Mouse (Mus musculus) liver, embryonic 11.5 days (tissue): ENCODE results near the gene Alk. TPM values are rescaled to one million over a fixed set of nuclear protein-coding genes. Genes with fewer than 3 reads are reported as not detected.

Source experiments
- ATAC-seq: fragments of 200-750 bp; cut with Nextera tagmentation; replicated peaks from 2 replicates; pipeline ENCODE4 v1.8.0; 2017; ENCODE audit warnings: moderate number of reproducible peaks, mild to moderate bottlenecking, moderate TSS enrichment, moderate library complexity; ENCODE audit not compliant: low FRiP score
- DNase-seq: peaks from one replicate; pipeline ENCODE4 v3.0.0-alpha.2; 2017; ENCODE audit warnings: low spot score
- H3K27ac ChIP-seq: fragments of 300-500 bp; sonication (generic); 2 replicates; pipeline ENCODE4 v1.5.1; 2014; ENCODE audit warnings: mild to moderate bottlenecking, low read depth, low read length, control low read depth
- H3K27me3 ChIP-seq: fragments of 300-500 bp; sonication (generic); replicated peaks from 2 replicates; pipeline ENCODE4 v1.6.1; 2014; ENCODE audit warnings: low read length, mixed read lengths; ENCODE audit not compliant: control insufficient read depth, insufficient read depth
- H3K36me3 ChIP-seq: fragments of 300-500 bp; sonication (generic); 2 replicates; pipeline ENCODE4 v1.6.1; 2014; ENCODE audit warnings: mild to moderate bottlenecking, low read length, moderate library complexity, mixed read lengths; ENCODE audit not compliant: control insufficient read depth, insufficient read depth
- H3K4me1 ChIP-seq: fragments of 300-500 bp; sonication (generic); replicated peaks from 2 replicates; pipeline ENCODE4 v1.6.1; 2014; ENCODE audit warnings: low read length, mixed read lengths; ENCODE audit not compliant: control insufficient read depth, insufficient read depth
- H3K4me2 ChIP-seq: fragments of 300-500 bp; sonication (generic); 2 replicates; pipeline ENCODE4 v1.6.1; 2014; ENCODE audit warnings: mild to moderate bottlenecking, control low read depth, moderate library complexity
- H3K4me3 ChIP-seq: fragments of 300-500 bp; sonication (generic); 2 replicates; pipeline ENCODE4 v1.5.1; 2014; ENCODE audit warnings: low read depth, low read length, control low read depth
- H3K9ac ChIP-seq: fragments of 300-500 bp; sonication (generic); 2 replicates; pipeline ENCODE4 v1.6.1; 2014; ENCODE audit warnings: low read depth, low read length, control low read depth
- H3K9me3 ChIP-seq: fragments of 300-500 bp; sonication (generic); 2 replicates; pipeline ENCODE4 v1.6.1; 2016; ENCODE audit warnings: low read length, inconsistent platforms, mixed read lengths; ENCODE audit not compliant: control insufficient read depth
- WGBS: fragments of 180-500 bp; shearing (Covaris S2); extraction: QIAGEN DNeasy Blood & Tissue Kit; methylation state at CpG from one replicate; pipeline ENCODE4 v1.1.7; 2014; 5-methylcytosine and 5-hydroxymethylcytosine counted together
- polyA plus RNA-seq: library from polyadenylated mRNA; unstranded; fragments of >200 nt; fragmentation: Nextera tagmentation; extraction: Ambion mirVana; gene quantifications from 2 replicates; pipeline ENCODE4 v1.2.1, GENCODE M21; 2014

Alk gene
- polyA plus RNA-seq, 1 experiment from 2014 or later = 0.21 TPM

GRCm38 (mm10) chr17:72043667-72044390 lies 560.6 kb downstream of the Alk start:
- WGBS = 82% methylated on average over 11 of the region's 11 CpGs
- H3K27me3 ChIP-seq = no peaks in the 10 kb centered on the region
- no peak overlapping the region for H3K9ac ChIP-seq
- no peak overlapping the region for H3K4me2 ChIP-seq
- no peak overlapping the region for H3K27ac ChIP-seq
- H3K9me3 ChIP-seq = no peaks in the 10 kb centered on the region
- no peaks in the 10 kb centered on the region for H3K4me1 ChIP-seq
- no peaks in the 10 kb centered on the region for H3K36me3 ChIP-seq
- DNase-seq (no peak), ATAC-seq (no peak)
- no peak overlapping the region for H3K4me3 ChIP-seq

- DNase-seq = no peak
- ATAC-seq = no peak
- Histone ChIP-seq H3K9me3 (no peaks in the 10 kb centered on the region), H3K4me1 (no peaks in the 10 kb centered on the region), H3K4me2 (no peak overlapping the region), H3K9ac (no peak overlapping the region), H3K36me3 (no peaks in the 10 kb centered on the region), H3K4me3 (no peak overlapping the region), H3K27ac (no peak overlapping the region), H3K27me3 (no peaks in the 10 kb centered on the region)
- 78% methylated on average over 9 of the region's 9 CpGs for WGBS
Observed at GRCm38 (mm10) chr17:72043001-72043666, 561.3 kb downstream of the Alk start.

DNA sequence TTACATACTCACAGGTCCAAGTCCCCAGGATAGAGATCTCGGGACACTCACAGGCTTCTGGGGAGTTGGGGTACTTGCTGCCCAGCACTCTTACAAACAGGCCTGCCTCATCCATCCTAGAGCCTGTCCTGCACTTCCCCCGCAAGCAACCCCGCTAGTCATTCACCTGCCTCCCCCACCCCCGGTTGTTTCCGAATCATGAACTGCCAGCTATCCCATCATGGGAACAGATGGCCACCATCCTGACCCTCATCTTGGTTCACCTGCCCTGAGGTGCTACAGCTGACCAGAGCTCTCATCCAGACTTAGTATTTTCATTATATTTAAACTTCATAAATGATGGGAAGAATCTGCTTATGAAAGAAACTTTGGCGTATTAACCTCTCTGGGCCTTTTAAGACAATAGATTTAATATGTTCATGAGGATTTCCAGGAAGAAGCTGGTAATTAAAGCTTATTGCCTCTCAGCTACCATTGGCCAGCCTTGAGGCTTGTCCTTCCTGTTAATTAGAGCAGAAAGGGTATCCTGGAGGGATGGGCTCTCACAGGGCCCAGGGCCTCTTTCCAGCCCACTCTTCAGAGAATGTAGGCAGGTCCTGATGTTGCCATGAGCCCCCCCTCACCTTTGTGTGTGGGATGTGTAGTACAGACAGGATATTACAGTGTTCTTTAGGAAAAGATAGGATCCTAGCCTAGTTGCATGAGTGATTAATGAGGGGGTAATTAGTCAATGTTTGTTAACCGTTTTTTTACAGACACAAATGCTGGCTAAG lies 565.1 kb downstream of the Alk start:
- Histone ChIP-seq H3K9me3 (no peaks in the 10 kb centered on the region), H3K4me1 (no peaks in the 10 kb centered on the region), H3K4me3 (no peak overlapping the region), H3K4me2 (no peak overlapping the region), H3K27me3 (no peaks in the 10 kb centered on the region), H3K9ac (no peak overlapping the region), H3K27ac (no peak overlapping the region), H3K36me3 (no peaks in the 10 kb centered on the region)
- 79% methylated on average over 7 of the region's 7 CpGs for WGBS
- DNase-seq (no peak), ATAC-seq (no peak)

DNA sequence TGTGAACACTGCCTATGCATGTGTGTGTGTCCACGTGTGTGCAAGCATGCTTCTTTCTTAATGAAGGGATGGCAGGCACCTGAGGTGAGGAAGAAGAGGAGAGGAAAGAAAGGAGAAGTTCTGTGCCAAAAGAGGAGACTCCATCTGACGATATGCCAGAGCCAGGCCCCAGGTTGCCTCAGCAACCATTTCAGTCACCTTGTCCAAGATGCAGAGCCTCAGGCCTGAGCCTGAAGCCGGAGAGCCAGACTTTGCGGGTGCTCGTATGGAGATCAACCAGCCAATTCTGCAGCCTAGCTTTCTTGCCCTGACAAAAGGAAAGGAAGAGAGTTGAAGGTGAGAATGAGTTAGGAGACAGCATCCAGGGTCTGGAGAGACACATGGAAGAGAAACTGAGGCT lies 566.1 kb downstream of the Alk start:
- H3K9ac ChIP-seq = no peak overlapping the region
- H3K4me1 ChIP-seq = no peaks in the 10 kb centered on the region
- no peaks in the 10 kb centered on the region for H3K27me3 ChIP-seq
- H3K4me3 ChIP-seq = no peak overlapping the region
- no peak overlapping the region for H3K4me2 ChIP-seq
- 88% methylated on average over 5 of the region's 5 CpGs for WGBS
- H3K9me3 ChIP-seq = no peaks in the 10 kb centered on the region
- ATAC-seq (no peak), DNase-seq (no peak)
- no peaks in the 10 kb centered on the region for H3K36me3 ChIP-seq
- H3K27ac ChIP-seq = no peak overlapping the region

DNA sequence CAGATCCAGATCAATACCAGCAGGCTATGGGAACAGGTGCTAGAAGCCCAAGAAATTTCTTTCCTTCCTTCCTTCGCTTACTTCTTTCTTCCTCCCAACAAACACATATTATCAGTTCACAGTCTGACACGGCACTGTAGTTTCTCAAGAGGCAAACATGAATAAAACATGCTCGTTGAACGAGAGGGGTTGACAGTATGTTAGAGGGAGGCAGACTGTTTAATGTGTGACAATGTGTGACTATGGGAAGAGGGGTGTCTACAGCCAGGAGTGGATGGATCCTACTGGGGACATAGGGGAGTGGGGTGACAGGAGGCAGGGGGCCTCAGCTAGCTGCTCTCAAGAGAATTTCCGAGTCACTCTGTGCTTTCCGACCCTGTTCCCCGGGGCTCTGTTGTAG lies 573.8 kb downstream of the Alk start:
- no peak for ATAC-seq
- Histone ChIP-seq H3K9ac (no peak overlapping the region), H3K4me1 (no peaks in the 10 kb centered on the region), H3K9me3 (no peaks in the 10 kb centered on the region), H3K4me3 (no peak overlapping the region), H3K4me2 (no peak overlapping the region), H3K27me3 (no peaks in the 10 kb centered on the region), H3K36me3 (no peaks in the 10 kb centered on the region), H3K27ac (no peak overlapping the region)
- 78% methylated on average over 7 of the region's 7 CpGs for WGBS
- DNase-seq = no peak

DNA sequence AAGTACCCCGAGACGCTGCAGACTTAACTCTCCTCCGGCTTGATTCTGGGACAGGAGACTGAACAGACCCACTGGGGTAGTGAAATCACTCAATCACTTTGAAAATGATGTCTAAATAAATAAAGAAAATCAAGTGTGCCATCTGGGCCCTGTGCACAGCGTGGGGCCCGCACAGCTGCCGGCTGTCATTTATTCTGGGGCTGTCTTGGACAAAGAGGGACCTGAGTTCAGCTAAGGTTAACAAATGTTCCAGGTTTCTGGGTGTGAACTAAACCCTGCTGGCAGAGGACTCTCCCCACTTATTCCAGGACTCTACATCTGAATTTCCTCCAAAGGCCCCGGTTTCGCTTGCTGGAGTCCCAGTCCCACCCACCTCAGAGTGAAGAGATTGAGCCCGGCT lies 581.1 kb downstream of the Alk start:
- H3K27me3 ChIP-seq = no peaks in the 10 kb centered on the region
- no peak overlapping the region for H3K4me2 ChIP-seq
- H3K4me1 ChIP-seq = no peaks in the 10 kb centered on the region
- no peak overlapping the region for H3K27ac ChIP-seq
- WGBS = 72% methylated on average over 9 of the region's 9 CpGs
- DNase-seq (no peak), ATAC-seq (no peak)
- H3K36me3 ChIP-seq = no peaks in the 10 kb centered on the region
- no peaks in the 10 kb centered on the region for H3K9me3 ChIP-seq
- no peak overlapping the region for H3K9ac ChIP-seq
- no peak overlapping the region for H3K4me3 ChIP-seq

GRCm38 (mm10) chr17:72021733-72022669 lies 582.4 kb downstream of the Alk start:
- 78% methylated on average over 10 of the region's 10 CpGs for WGBS

GRCm38 (mm10) chr17:72017329-72017728 lies 587.1 kb downstream of the Alk start:
- no peak overlapping the region for H3K9ac ChIP-seq
- H3K4me1 ChIP-seq = no peaks in the 10 kb centered on the region
- no peaks in the 10 kb centered on the region for H3K27me3 ChIP-seq
- no peak for DNase-seq
- no peak overlapping the region for H3K27ac ChIP-seq
- no peaks in the 10 kb centered on the region for H3K9me3 ChIP-seq
- H3K36me3 ChIP-seq = no peaks in the 10 kb centered on the region
- H3K4me2 ChIP-seq = no peak overlapping the region
- no peak overlapping the region for H3K4me3 ChIP-seq
- ATAC-seq = no peak

More at GRCm38 (mm10) chr17:72021733-72022669, 582.4 kb downstream of the Alk start:
- Histone ChIP-seq H3K4me1 (no peaks in the 10 kb centered on the region), H3K36me3 (no peaks in the 10 kb centered on the region), H3K9ac (no peak overlapping the region), H3K27ac (no peak overlapping the region), H3K9me3 (no peaks in the 10 kb centered on the region), H3K27me3 (no peaks in the 10 kb centered on the region), H3K4me3 (no peak overlapping the region), H3K4me2 (no peak overlapping the region)
- no peak for ATAC-seq
- DNase-seq = no peak
